Comparison of ENCODE assay signal across 13 mouse cellular contexts in the genomic region with DNA sequence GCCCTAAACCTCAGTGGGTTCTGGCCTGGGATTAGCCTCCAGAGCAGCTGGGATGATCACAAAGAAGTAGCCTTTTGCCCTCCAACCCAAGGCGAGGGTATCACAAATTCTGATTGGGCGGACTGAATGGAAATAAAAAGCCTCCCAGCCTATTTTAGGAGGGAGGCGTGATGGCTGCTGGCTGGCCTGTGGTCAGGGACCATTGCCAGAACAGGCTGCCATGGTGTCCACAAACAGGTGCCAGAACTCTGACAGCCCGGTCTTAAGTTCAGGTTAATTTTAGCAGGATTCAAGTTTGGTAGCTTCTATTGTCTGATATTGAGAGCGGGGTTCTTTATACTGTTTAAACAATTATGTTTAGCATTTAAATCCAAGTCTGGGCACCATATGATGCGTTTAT. TPM values are rescaled to one million over a fixed set of nuclear protein-coding genes. Genes with fewer than 3 reads are reported as not detected.
DNase-seq lines count a peak whose midpoint lies in the region; ATAC-seq and TF ChIP-seq lines count a peak whose summit lies in the region.
"Had no signal": no experiment of that assay in that cellular context is flagged by ENCODE, and none has a peak within 500 bp of the region (broad histone marks: within the 10 kb centered on the region; RNA-seq: fewer than 3 reads in every experiment).

No protein-coding gene starts in this region.

- no peak overlapping the region for H3K4me3 ChIP-seq in hindbrain, postnatal 0 days (ENCODE audit: low read length)
- H3K4me3 ChIP-seq in hindbrain, embryonic 10.5 days = no peak overlapping the region
- no peak overlapping the region for H3K4me3 ChIP-seq in cortical plate, adult 2 months (ENCODE audit: insufficient read depth, low read length)
- H3K4me3 ChIP-seq in heart, postnatal 0 days (ENCODE audit: low read depth, low read length) = no peak overlapping the region
- H3K4me3 ChIP-seq: neural tube, embryonic 12.5 days had no signal

- TF ChIP-seq EP300 in heart, postnatal 0 days (IDR thresholded peaks at IDR 0.05; ENCODE audit: low read depth) = no peak

- no peaks in the 10 kb centered on the region for H3K36me3 ChIP-seq in hindbrain, postnatal 0 days (ENCODE audit: insufficient read depth, low read length)
- H3K36me3 ChIP-seq in hindbrain, embryonic 10.5 days = no peaks in the 10 kb centered on the region
- H3K36me3 ChIP-seq in heart, postnatal 0 days (replicated peaks; ENCODE audit: control insufficient read depth, insufficient read depth, low read length) = no peaks in the 10 kb centered on the region; the same call in 1 of the 2 replicates
- H3K36me3 ChIP-seq: neural tube, embryonic 12.5 days had no signal

- TF ChIP-seq POLR2A in brain, embryonic 14.5 days (IDR thresholded peaks at IDR 0.05; ENCODE audit: borderline replicate concordance, extremely low read depth, insufficient read depth, insufficient read length, poor library complexity, severe bottlenecking) = no peak
- TF ChIP-seq POLR2A in cortical plate, adult 2 months (IDR thresholded peaks at IDR 0.05; ENCODE audit: extremely low read depth, insufficient read depth, low read length) = no peak

- no peak for TF ChIP-seq CTCF in hindbrain, postnatal 0 days (IDR thresholded peaks at IDR 0.05; ENCODE audit: low read depth)
- no peak for TF ChIP-seq CTCF in brain, embryonic 14.5 days (IDR thresholded peaks at IDR 0.05; ENCODE audit: borderline replicate concordance, extremely low read depth, insufficient read depth, insufficient read length)
- no peak for TF ChIP-seq CTCF in cortical plate, adult 2 months (IDR thresholded peaks at IDR 0.05; ENCODE audit: extremely low read depth, insufficient read depth, low read length)
- no peak for TF ChIP-seq CTCF in heart, postnatal 0 days (IDR thresholded peaks at IDR 0.05; ENCODE audit: low read depth)

- H3K9me3 ChIP-seq in hindbrain, postnatal 0 days (ENCODE audit: low read length) = no peaks in the 10 kb centered on the region
- no peaks in the 10 kb centered on the region for H3K9me3 ChIP-seq in hindbrain, embryonic 10.5 days
- H3K9me3 ChIP-seq in heart, postnatal 0 days (replicated peaks; ENCODE audit: control insufficient read depth, low read length) = no peaks in the 10 kb centered on the region
- H3K9me3 ChIP-seq: neural tube, embryonic 12.5 days had no signal

- H3K27me3 ChIP-seq in hindbrain, postnatal 0 days (ENCODE audit: insufficient read depth, low read length) = no peaks in the 10 kb centered on the region
- no peaks in the 10 kb centered on the region for H3K27me3 ChIP-seq in hindbrain, embryonic 10.5 days (ENCODE audit: insufficient read depth, poor library complexity, severe bottlenecking)
- H3K27me3 ChIP-seq in heart, postnatal 0 days (ENCODE audit: control insufficient read depth, insufficient read depth, low read length) = no peaks in the 10 kb centered on the region
- H3K27me3 ChIP-seq: CH12.LX; neural tube, embryonic 12.5 days had no signal

- no peaks in the 10 kb centered on the region for H3K4me1 ChIP-seq in hindbrain, postnatal 0 days (ENCODE audit: insufficient read depth, low read length)
- H3K4me1 ChIP-seq in hindbrain, embryonic 10.5 days (replicated peaks) = no peaks in the 10 kb centered on the region
- peaks cover 10% of the 10 kb centered on the region for H3K4me1 ChIP-seq in cortical plate, adult 2 months (ENCODE audit: control insufficient read depth, insufficient read depth, low read length)
- H3K4me1 ChIP-seq in heart, postnatal 0 days (ENCODE audit: control insufficient read depth, insufficient read depth) = peaks cover 33% of the 10 kb centered on the region
- H3K4me1 ChIP-seq: neural tube, embryonic 12.5 days had no signal

- WGBS in hindbrain, postnatal 0 days = 50% methylated on average over 6 of the region's 6 CpGs
- WGBS in hindbrain, embryonic 10.5 days = 77% methylated on average over 6 of the region's 6 CpGs
- WGBS in heart, postnatal 0 days = 33% methylated on average over 6 of the region's 6 CpGs

- no peak overlapping the region for H3K4me2 ChIP-seq in hindbrain, postnatal 0 days (ENCODE audit: low read depth, low read length)
- peak overlapping the region; percentile 24; the same call in 1 of the 2 replicates for H3K4me2 ChIP-seq in heart, postnatal 0 days (ENCODE audit: low read depth, low read length)
- H3K4me2 ChIP-seq: neural tube, embryonic 12.5 days had no signal

- no peak for ATAC-seq in hindbrain, postnatal 0 days
- peak; percentile 86 for ATAC-seq in heart, postnatal 0 days (ENCODE audit: insufficient read depth, low read depth)
- ATAC-seq: forebrain, embryonic 16.5 days; intestine, embryonic 16.5 days had no signal

- peak; percentile 54 for DNase-seq in hindbrain, postnatal 0 days (ENCODE audit: low spot score)
- DNase-seq in hindbrain, embryonic 10.5 days (ENCODE audit: low spot score) = no peak
- peak; percentile 45 for DNase-seq in brain, embryonic 14.5 days (ENCODE audit: low read depth)
- peak; percentile 83 for DNase-seq in heart, postnatal 0 days (ENCODE audit: low spot score)
- no peak for DNase-seq in frontal cortex, postnatal 14 days (ENCODE audit: low spot score in 2 of 2)
- DNase-seq in spleen, postnatal 4 days (ENCODE audit: low spot score in 2 of 2) = no peak
- DNase-seq in urinary bladder, postnatal 4 days (ENCODE audit: low spot score in 2 of 2) = no peak
- DNase-seq: thymus, postnatal 4 days had no signal

- no peak overlapping the region for H3K9ac ChIP-seq in hindbrain, postnatal 0 days (replicated peaks; ENCODE audit: low read length)
- H3K9ac ChIP-seq in heart, postnatal 0 days (replicated peaks; ENCODE audit: low read depth, low read length) = no peak overlapping the region
- H3K9ac ChIP-seq: neural tube, embryonic 12.5 days had no signal

- no peak overlapping the region for H3K27ac ChIP-seq in hindbrain, postnatal 0 days
- no peak overlapping the region for H3K27ac ChIP-seq in hindbrain, embryonic 10.5 days
- peak overlapping the region; percentile 55; the same call in 1 of the 2 replicates for H3K27ac ChIP-seq in cortical plate, adult 2 months (ENCODE audit: insufficient read depth, low read length)
- peak overlapping the region; percentile 93 for H3K27ac ChIP-seq in heart, postnatal 0 days (ENCODE audit: low read depth)
- H3K27ac ChIP-seq: neural tube, embryonic 12.5 days had no signal

RNA-seq across cellular contexts. Expression of a gene that starts 16.0 kb away (rescaled TPM):
- 63.4 and 71.8 TPM in 2 replicates for total RNA-seq in hindbrain, postnatal 0 days (2014; rRNA removed)
- 42.4 and 47.7 TPM in 2 replicates for polyA plus RNA-seq in hindbrain, postnatal 0 days (2015; fragmentation: Nextera tagmentation; extraction: Ambion mirVana)
- 8.6 and 11.0 TPM in 2 replicates for polyA plus RNA-seq in hindbrain, embryonic 10.5 days (2016; fragmentation: Nextera tagmentation; extraction: Ambion mirVana)
- polyA plus RNA-seq in brain, embryonic 14.5 days (2012; rRNA removed) = 28.9 and 32.6 TPM in 2 replicates
- polyA plus RNA-seq in cortical plate, adult 2 months (2012; rRNA removed) = 171 and 175 TPM in 2 replicates
- total RNA-seq in heart, postnatal 0 days (2014; rRNA removed; ENCODE audit: low replicate concordance) = 278 and 325 TPM in 2 replicates
- polyA plus RNA-seq in heart, postnatal 0 days (2015; fragmentation: Nextera tagmentation; extraction: Ambion mirVana) = 205 and 214 TPM in 2 replicates

RNA-seq across cellular contexts. Expression of a gene that starts 16.9 kb away (rescaled TPM):
- 94.4 and 106 TPM in 2 replicates for total RNA-seq in hindbrain, postnatal 0 days (2014; rRNA removed)
- 143 and 154 TPM in 2 replicates for polyA plus RNA-seq in hindbrain, postnatal 0 days (2015; fragmentation: Nextera tagmentation; extraction: Ambion mirVana)
- 113 and 125 TPM in 2 replicates for polyA plus RNA-seq in hindbrain, embryonic 10.5 days (2016; fragmentation: Nextera tagmentation; extraction: Ambion mirVana)
- polyA plus RNA-seq in brain, embryonic 14.5 days (2012; rRNA removed) = 82.4 and 87.4 TPM in 2 replicates
- 88.6 and 89.2 TPM in 2 replicates for polyA plus RNA-seq in cortical plate, adult 2 months (2012; rRNA removed)
- total RNA-seq in heart, postnatal 0 days (2014; rRNA removed; ENCODE audit: low replicate concordance) = 101 and 108 TPM in 2 replicates
- polyA plus RNA-seq in heart, postnatal 0 days (2015; fragmentation: Nextera tagmentation; extraction: Ambion mirVana) = 116 and 120 TPM in 2 replicates

RNA-seq across cellular contexts. Expression of a gene that starts 39.7 kb away (rescaled TPM):
- 12.4 and 15.2 TPM in 2 replicates for total RNA-seq in hindbrain, postnatal 0 days (2014; rRNA removed)
- 14.0 and 15.5 TPM in 2 replicates for polyA plus RNA-seq in hindbrain, postnatal 0 days (2015; fragmentation: Nextera tagmentation; extraction: Ambion mirVana)
- 18.9 and 21.9 TPM in 2 replicates for polyA plus RNA-seq in hindbrain, embryonic 10.5 days (2016; fragmentation: Nextera tagmentation; extraction: Ambion mirVana)
- polyA plus RNA-seq in brain, embryonic 14.5 days (2012; rRNA removed) = 16.5 and 18.6 TPM in 2 replicates
- 7.7 and 8.3 TPM in 2 replicates for polyA plus RNA-seq in cortical plate, adult 2 months (2012; rRNA removed)
- 6.0 and 17.0 TPM in 2 replicates for total RNA-seq in heart, postnatal 0 days (2014; rRNA removed; ENCODE audit: low replicate concordance)
- 6.2 and 6.6 TPM in 2 replicates for polyA plus RNA-seq in heart, postnatal 0 days (2015; fragmentation: Nextera tagmentation; extraction: Ambion mirVana)

RNA-seq across cellular contexts. Expression of a gene that starts 58.7 kb away (rescaled TPM):
- total RNA-seq in hindbrain, postnatal 0 days (2014; rRNA removed) = 42.1 and 50.7 TPM in 2 replicates
- 2.9 and 3.1 TPM in 2 replicates for polyA plus RNA-seq in hindbrain, postnatal 0 days (2015; fragmentation: Nextera tagmentation; extraction: Ambion mirVana)
- polyA plus RNA-seq in hindbrain, embryonic 10.5 days (2016; fragmentation: Nextera tagmentation; extraction: Ambion mirVana) = 0.02 TPM in 1 of 2 replicates, not detected in the other
- 1.7 and 4.4 TPM in 2 replicates for polyA plus RNA-seq in brain, embryonic 14.5 days (2012; rRNA removed)
- polyA plus RNA-seq in cortical plate, adult 2 months (2012; rRNA removed) = 17.7 and 19.2 TPM in 2 replicates
- total RNA-seq in heart, postnatal 0 days (2014; rRNA removed; ENCODE audit: low replicate concordance) = 2.0 and 2.3 TPM in 2 replicates
- polyA plus RNA-seq in heart, postnatal 0 days (2015; fragmentation: Nextera tagmentation; extraction: Ambion mirVana) = 0.15 and 0.20 TPM in 2 replicates

Comparison
In these comparisons a context has a peak if more than half of its experiments do, and no peak if none do; other contexts are left out.
1. DNase-seq: peak in hindbrain, postnatal 0 days (single experiment), brain, embryonic 14.5 days (single experiment) and heart, postnatal 0 days (single experiment); none in hindbrain, embryonic 10.5 days (single experiment), frontal cortex, postnatal 14 days (0 of 2), spleen, postnatal 4 days (0 of 2) and urinary bladder, postnatal 4 days (0 of 2).
2. H3K27ac ChIP-seq: peak in cortical plate, adult 2 months (single experiment) and heart, postnatal 0 days (single experiment); none in hindbrain, postnatal 0 days (single experiment) and hindbrain, embryonic 10.5 days (single experiment).